Mouse (Mus musculus) lung, postnatal 0 days (tissue): Measurements from ENCODE around the gene Xylt1.

Experiments used
- CTCF ChIP-seq: IDR thresholded peaks from 2 replicates; pipeline ENCODE4 v1.5.1; 2016; ENCODE audit warnings: antibody characterized with exemption, mild to moderate bottlenecking
- EP300 ChIP-seq: IDR thresholded peaks from 2 replicates; pipeline ENCODE4 v1.6.1; 2016; ENCODE audit warnings: antibody characterized with exemption, mild to moderate bottlenecking, control low read depth

- TF ChIP-seq CTCF, result no peak
- TF ChIP-seq EP300, result no peak
Observed at GRCm38 (mm10) chr7:117386376-117386775, 5.6 kb downstream of the Xylt1 start.
